Mouse (Mus musculus) right cerebral cortex, postnatal 4 days (tissue): ENCODE data around the gene Fam78b.

Experiments used
- DNase-seq: peaks from one replicate; pipeline ENCODE4 v3.0.0-alpha.2; 2022

Fam78b gene

DNA sequence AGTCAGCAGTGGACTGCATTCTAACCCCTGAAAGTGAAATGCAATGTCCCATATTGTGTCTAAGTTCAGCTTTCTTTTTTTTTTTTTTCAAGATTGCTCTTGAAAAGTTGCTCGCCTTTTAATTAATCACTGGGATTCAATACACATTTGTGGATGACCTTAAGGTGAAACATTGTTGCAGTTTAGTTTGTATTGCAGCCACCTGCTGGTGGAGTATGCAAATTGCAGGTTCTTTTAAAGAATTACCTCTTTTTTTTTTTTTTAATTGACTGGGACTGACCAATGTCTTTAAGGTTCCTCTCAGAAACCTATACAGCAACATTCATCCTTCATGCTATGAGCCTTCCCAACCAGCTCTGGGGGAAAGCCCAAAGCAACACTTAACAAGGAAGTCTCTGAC, 33.2 kb downstream of the Fam78b start:
- DNase-seq: no peak

DNA sequence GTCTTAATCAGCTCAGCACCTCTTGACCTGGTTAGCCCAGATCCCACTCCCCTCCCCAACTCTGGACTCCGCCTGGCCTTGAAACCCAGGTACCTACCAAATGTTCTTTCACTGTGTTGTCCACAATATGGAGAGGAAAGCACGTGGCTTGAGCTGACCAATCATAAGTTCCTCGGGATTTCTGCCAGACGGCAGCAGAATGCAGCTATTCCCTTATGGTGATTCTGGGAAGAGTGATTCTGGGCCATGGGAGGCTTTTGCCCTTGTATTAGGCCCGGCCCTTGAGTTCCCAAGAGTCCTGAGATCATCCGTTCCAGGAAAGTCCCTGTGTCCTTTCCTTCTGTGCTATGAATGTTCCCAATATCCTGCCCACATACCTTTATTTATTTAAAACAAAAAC, 41.3 kb downstream of the Fam78b start:
- DNase-seq: no peak

GRCm38 (mm10) chr1:167046169-167046927, 45.1 kb downstream of the Fam78b start:
- DNase-seq: no peak

- DNase-seq: no peak
Observed at GRCm38 (mm10) chr1:167050859-167051258, 49.6 kb downstream of the Fam78b start.

DNA sequence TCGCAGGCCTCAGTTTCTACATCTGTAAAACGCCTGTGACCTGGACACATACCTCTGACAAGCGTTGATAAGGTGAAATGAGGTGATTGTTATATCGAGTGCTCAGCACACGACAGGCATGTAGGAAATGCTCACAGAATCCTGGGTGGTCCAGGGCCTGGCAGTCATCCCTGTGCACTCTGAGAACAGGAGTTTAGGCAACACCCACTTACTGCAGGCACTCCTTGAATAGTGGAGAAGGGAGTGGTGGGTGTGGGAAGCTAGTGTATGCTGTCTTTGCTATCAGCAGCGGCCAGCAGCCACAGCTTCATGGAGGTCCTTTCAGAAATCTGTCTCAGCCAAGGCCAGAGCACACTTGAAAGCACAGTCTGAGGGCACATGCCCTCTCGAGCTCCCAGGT, 52.8 kb downstream of the Fam78b start:
- DNase-seq: no peak

- no peak for DNase-seq
Observed at GRCm38 (mm10) chr1:167057543-167057942, 56.3 kb downstream of the Fam78b start.

DNA sequence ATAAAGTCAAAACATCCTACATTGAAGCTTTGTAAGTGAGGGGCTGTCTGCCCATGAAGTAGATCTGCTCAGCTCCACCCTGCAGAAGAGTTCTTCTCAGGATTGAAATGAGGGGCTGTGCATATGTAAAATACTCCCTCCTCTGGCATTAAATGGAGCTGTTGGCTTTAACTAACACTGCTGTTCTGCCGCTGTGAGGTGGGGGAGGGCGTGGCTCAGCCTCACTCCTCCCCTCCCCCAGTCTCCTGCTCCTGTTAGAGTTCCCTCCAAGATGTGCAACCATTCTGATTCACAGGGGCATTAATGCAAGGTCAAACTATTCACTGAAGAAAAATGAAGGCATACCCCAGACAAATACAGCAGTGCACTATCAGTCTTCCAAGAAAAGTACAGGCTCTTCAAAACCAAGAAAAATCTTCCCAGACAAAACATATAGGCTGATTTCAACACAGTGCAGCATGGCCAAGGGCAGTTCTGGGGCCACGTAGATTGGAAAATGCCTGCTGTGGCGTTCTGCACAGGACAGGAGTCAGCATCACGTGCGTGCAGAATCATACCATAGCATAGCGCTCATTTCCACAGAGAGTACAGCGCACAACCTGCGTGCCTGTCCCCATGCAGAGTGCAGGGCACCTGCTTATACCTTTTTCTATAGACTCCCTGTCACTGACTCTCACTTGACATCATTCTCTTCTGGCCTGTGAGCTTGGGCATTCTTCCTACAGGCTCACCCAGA, 58.5 kb downstream of the Fam78b start:
- no peak for DNase-seq

DNA sequence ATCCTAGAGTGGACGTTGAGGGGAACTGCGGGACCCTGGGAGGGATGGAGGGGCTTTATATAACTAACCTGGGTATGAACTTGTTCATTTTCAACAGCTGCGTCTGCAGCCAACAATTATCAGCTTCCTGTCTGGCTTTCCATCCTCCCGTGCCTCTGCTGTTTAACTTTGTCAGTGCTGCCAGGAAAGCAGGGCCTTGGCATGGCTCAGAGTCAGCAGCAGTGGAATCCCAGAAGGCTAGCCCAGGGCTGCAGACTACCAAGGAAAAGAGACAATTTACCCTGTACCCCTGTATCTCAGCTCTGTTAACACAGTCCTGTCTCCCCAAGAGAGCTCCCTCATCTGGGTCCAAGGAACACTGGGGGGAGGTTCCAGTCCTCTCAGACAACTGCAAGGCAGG, 62.8 kb downstream of the Fam78b start:
- DNase-seq: no peak

- no peak for DNase-seq
Observed at GRCm38 (mm10) chr1:167065541-167065940, 64.3 kb downstream of the Fam78b start.

GRCm38 (mm10) chr1:167065986-167066385, 64.8 kb downstream of the Fam78b start:
- no peak for DNase-seq

DNA sequence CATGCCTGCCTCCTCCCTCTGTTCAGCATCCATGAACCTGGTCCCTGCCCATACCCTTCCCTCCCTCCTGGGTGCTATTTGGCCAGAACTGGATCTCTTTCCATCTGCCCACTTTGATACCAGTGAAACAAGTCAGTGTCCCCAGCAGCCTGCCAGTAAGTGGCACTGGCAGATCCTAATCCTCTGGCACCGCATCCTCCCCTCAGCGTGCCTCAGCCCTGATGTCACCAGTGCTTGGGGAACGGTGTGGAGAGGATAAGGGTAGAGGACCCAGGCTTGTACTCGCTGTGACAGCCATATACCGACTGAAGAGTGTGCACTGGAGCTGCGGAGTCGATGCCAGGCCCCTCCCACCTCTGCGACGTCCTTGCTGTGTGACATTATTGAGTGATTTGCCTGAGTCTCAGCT, 65.7 kb downstream of the Fam78b start:
- DNase-seq: no peak

GRCm38 (mm10) chr1:167069741-167070140, 68.5 kb downstream of the Fam78b start:
- DNase-seq: no peak

DNA sequence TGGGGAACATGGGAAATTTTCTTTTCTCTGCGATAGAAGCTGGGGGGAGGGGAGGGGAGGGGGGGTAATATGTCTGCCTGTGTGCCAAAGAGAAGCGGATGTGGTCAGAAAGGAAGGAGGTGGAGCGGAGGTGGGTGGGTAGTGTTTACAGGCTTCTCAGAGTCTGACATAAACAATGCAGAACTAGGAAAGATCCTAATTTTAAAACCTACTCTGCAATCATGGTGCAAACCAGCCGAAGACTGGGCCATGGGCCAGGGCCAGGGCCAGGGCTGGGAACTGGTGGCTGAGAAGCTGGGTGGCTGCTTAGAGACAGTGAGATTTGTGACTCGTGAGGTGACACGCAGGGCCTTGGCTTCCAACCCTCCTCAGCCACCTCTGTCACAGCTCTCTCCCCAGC, 69.1 kb downstream of the Fam78b start:
- DNase-seq: no peak

- no peak for DNase-seq
Observed at GRCm38 (mm10) chr1:167075726-167076125, 74.5 kb downstream of the Fam78b start.

DNA sequence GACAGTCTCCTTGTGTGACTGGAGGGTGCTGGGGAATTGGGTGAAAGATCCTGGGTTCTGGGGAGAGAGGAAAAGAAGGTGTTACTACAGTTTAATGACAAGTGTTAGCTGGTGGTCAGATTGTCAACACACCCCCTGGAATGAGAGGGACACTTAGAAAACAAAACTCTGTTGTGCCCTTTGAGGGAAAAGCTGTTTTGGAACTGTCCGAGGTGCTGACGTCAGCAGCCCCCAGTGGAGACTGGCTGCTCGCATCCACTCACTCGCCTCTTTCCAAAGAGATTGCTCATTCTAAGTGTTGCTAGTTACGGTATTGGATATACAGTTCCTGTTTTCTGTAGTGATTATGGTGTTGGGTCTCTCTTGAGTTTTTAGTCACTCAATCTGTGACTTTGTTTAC, 78.3 kb downstream of the Fam78b start:
- DNase-seq: no peak

- DNase-seq: no peak
Observed at GRCm38 (mm10) chr1:167081946-167082345, 80.7 kb downstream of the Fam78b start.

GRCm38 (mm10) chr1:167082506-167083100, 81.4 kb downstream of the Fam78b start:
- DNase-seq: no peak

DNA sequence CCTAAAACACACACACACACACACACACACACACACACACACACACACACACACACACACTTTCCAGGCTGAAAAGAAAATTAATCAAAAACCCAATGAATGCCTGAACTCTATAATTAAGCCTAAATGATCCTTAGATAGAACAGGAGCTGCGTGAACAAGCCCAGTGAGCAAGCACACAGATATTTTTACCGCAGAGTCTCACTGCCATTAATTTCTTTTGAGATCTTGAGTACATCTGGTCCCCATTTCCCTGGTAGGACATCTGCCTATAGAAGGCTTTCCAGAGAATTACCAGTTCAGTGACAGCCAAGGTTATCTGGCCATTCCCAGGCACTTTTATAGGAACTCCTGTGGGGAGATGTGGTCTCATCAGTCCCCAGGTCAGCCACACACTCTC, 82.0 kb downstream of the Fam78b start:
- no peak for DNase-seq

DNA sequence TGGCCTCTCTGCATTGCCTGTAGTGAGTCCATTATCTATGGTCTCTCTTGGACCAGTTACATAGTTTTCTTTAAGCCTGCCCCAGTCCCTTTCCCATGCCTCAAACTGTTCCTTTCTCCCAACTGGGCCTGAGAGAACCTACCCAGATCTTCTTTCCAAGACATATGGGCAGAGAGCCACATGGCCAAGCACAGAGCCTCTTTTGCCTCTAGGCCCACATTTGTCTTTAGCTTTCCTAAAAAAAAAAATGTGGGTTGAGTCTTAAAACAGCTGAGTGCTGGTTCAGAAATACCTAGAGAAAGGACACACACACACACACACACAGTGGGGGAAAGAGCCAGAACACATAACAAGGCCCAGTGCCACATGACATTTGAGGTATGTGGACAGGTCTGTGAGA, 83.1 kb downstream of the Fam78b start:
- DNase-seq: no peak

GRCm38 (mm10) chr1:167085461-167085860, 84.2 kb downstream of the Fam78b start:
- DNase-seq: no peak

GRCm38 (mm10) chr1:167090466-167090865, 89.2 kb downstream of the Fam78b start:
- no peak for DNase-seq

DNA sequence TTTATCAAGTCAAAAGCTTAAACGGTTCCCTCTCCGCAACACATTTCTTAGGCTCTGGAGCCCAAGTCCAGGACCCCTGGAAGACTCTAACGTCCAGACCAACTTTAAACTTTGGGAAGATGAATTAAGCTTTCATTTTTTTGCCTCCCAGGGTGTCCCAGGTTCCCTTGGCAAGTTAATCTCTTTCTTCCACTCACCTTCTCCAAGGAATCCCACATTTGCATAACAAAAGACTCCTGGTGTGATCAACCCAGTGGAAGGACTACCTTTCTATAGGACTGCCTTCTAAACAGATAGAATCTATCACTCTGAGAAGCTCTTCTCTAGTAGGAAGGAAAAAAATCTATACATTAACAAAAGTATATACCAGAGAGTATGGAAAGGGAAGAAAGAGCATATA, 92.3 kb downstream of the Fam78b start:
- no peak for DNase-seq

DNA sequence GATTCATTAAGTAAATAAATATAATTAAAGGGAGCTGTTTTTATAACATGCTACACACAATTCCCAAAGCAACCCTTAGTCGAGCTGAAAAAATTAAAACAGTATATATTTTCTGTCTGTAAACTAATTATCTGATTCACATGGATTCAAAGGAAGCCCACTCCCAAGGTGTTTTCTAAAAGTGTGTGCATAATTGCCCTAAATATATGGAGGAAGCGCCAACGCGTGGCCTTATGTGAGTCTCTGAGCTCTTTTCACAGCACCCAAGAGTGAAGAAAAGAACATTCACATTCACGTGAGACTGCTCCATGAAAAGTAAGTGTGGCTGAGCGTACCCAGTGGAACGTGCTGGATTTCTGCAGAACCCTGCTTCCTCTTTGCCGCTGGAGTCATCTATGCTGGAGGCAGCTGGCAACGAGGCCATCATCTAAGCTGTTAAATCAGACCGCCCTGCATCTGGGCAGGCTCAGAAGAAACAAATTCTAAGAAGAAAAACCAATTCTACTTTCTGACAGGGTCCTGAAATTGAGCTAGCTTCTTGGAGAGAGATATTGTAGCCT, 93.5 kb downstream of the Fam78b start:
- DNase-seq: no peak

- no peak for DNase-seq
Observed at GRCm38 (mm10) chr1:167098741-167099140, 97.5 kb downstream of the Fam78b start.
